Mouse (Mus musculus) testis, postnatal 14 days (tissue): Measurements from ENCODE around the gene Sec24c.
A peak's percentile ranks its signal among the peaks of the same experiment; 100 is the strongest.

Experiments
- DNase-seq: peaks from one replicate; pipeline ENCODE4 v3.0.0; 2021; ENCODE audit warnings: low spot score

The Sec24c gene

GRCm38 (mm10) chr14:20660827-20661660 lies 13.1 kb upstream of the Sec24c start:
- DNase-seq = peak; percentile 92

- no peak for DNase-seq
Measured at GRCm38 (mm10) chr14:20661661-20662331, 12.3 kb upstream of the Sec24c start.

- no peak for DNase-seq
Measured at GRCm38 (mm10) chr14:20662740-20663139, 11.4 kb upstream of the Sec24c start.

- DNase-seq = no peak
Measured at GRCm38 (mm10) chr14:20663601-20664000, 10.5 kb upstream of the Sec24c start.

- no peak for DNase-seq
Measured at GRCm38 (mm10) chr14:20664436-20664835, 9.7 kb upstream of the Sec24c start.

- no peak for DNase-seq
Measured at GRCm38 (mm10) chr14:20667469-20667868, 6.6 kb upstream of the Sec24c start.

- DNase-seq = no peak
Measured at GRCm38 (mm10) chr14:20668154-20668810, 5.8 kb upstream of the Sec24c start, which contains the start of gene Synpo2l. Gene Synpo2l (minus strand): TSS chr14:20668354.

GRCm38 (mm10) chr14:20672990-20673389 lies 1.1 kb upstream of the Sec24c start:
- DNase-seq = no peak

GRCm38 (mm10) chr14:20673735-20674063 lies 409 bp upstream of the Sec24c start:
- DNase-seq = no peak

- DNase-seq = no peak
Measured at GRCm38 (mm10) chr14:20677906-20678305, 3.8 kb downstream of the Sec24c start.

- no peak for DNase-seq
Measured at GRCm38 (mm10) chr14:20681742-20682141, 7.6 kb downstream of the Sec24c start.

- no peak for DNase-seq
Measured at GRCm38 (mm10) chr14:20682498-20682897, 8.4 kb downstream of the Sec24c start.

- no peak for DNase-seq
Measured at GRCm38 (mm10) chr14:20686576-20686975, 12.5 kb downstream of the Sec24c start.

GRCm38 (mm10) chr14:20689009-20689408 lies 14.9 kb downstream of the Sec24c start:
- no peak for DNase-seq

- DNase-seq = no peak
Measured at GRCm38 (mm10) chr14:20691772-20692171, 17.7 kb downstream of the Sec24c start.

GRCm38 (mm10) chr14:20693589-20694101 lies 19.5 kb downstream of the Sec24c start:
- DNase-seq = no peak

GRCm38 (mm10) chr14:20694185-20694883 lies 20.2 kb downstream of the Sec24c start:
- DNase-seq = no peak

- DNase-seq = peak; percentile 88
Measured at GRCm38 (mm10) chr14:20694884-20695760, 21.0 kb downstream of the Sec24c start, which contains the start of gene Fut11. Gene Fut11 (plus strand): TSS chr14:20694968.

GRCm38 (mm10) chr14:20695761-20696520 lies 21.8 kb downstream of the Sec24c start:
- no peak for DNase-seq

- DNase-seq = no peak
Measured at GRCm38 (mm10) chr14:20696986-20697385, 22.9 kb downstream of the Sec24c start.
